Mouse (Mus musculus) G1E (cell line): Measurements from ENCODE around the gene Ovol3.

ENCODE experiments used
- CTCF ChIP-seq: IDR thresholded peaks from 2 replicates; pipeline ENCODE4 v1.5.1; 2012; ENCODE audit warnings: low read depth, low read length, inconsistent platforms, mixed read lengths
- GATA1 ChIP-seq: IDR thresholded peaks from 2 replicates; pipeline ENCODE4 v1.6.1; 2012; ENCODE audit warnings: borderline replicate concordance, low read length, inconsistent platforms, mixed read lengths
- TAL1 ChIP-seq: conservative IDR thresholded peaks from 2 replicates; pipeline ENCODE4 v1.6.1; 2012; ENCODE audit warnings: low read depth, low read length, inconsistent platforms, mixed read lengths

DNA sequence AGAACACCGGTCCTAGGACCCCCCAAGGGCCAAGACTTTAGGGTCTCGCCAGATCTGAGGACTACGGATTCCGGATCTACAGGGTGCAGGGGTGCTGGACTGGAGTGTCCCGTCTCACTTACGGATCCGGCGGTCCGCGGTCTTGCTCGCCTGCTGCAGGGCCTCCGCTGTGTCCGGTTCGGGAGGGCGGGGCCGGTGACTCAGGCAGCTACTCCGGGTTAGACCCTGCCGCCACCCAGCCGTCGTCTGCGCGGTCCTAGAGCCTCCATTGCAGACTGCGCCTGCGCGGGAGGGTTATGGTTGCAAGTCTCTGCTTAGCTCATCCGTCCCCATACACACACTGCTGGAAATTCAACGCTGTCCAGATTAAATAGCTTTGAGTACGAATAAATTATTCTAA is 40.6 kb downstream of the Ovol3 start:
- no peak for TF ChIP-seq GATA1
- no peak for TF ChIP-seq TAL1
- no peak for TF ChIP-seq CTCF
